Mouse (Mus musculus) neural tube, embryonic 13.5 days (tissue): ENCODE results near the gene Pacsin1. TPM values are rescaled to one million over a fixed set of nuclear protein-coding genes. Genes with fewer than 3 reads are reported as not detected.

ENCODE experiments used
- ATAC-seq: fragments of 200-750 bp; cut with Nextera tagmentation; 2 replicates; pipeline ENCODE4 v1.8.0; 2017; ENCODE audit warnings: low read depth, mild to moderate bottlenecking, moderate TSS enrichment, moderate library complexity
- H3K27ac ChIP-seq: fragments of 300-500 bp; sonication (generic); replicated peaks from 2 replicates; pipeline ENCODE4 v1.5.1; 2015; ENCODE audit warnings: moderate library complexity, mild to moderate bottlenecking, inconsistent platforms
- H3K27me3 ChIP-seq: fragments of 300-500 bp; sonication (generic); 2 replicates; pipeline ENCODE4 v1.6.1; 2015; ENCODE audit warnings: mild to moderate bottlenecking, inconsistent platforms
- H3K36me3 ChIP-seq: fragments of 300-500 bp; sonication (generic); 2 replicates; pipeline ENCODE4 v1.6.1; 2015; ENCODE audit warnings: mild to moderate bottlenecking, inconsistent platforms
- H3K4me1 ChIP-seq: fragments of 300-500 bp; sonication (generic); replicated peaks from 2 replicates; pipeline ENCODE4 v1.6.1; 2015; ENCODE audit warnings: inconsistent platforms
- H3K4me2 ChIP-seq: fragments of 300-500 bp; sonication (generic); 2 replicates; pipeline ENCODE4 v1.6.1; 2015; ENCODE audit warnings: inconsistent platforms, mild to moderate bottlenecking, moderate library complexity
- H3K4me3 ChIP-seq: fragments of 300-500 bp; sonication (generic); 2 replicates; pipeline ENCODE4 v1.5.1; 2015; ENCODE audit warnings: mild to moderate bottlenecking, inconsistent platforms
- H3K9ac ChIP-seq: fragments of 300-500 bp; sonication (generic); 2 replicates; pipeline ENCODE4 v1.6.1; 2015; ENCODE audit warnings: moderate library complexity, mild to moderate bottlenecking, inconsistent platforms
- H3K9me3 ChIP-seq: fragments of 300-500 bp; sonication (generic); 2 replicates; pipeline ENCODE4 v1.6.1; 2016; ENCODE audit warnings: inconsistent platforms
- WGBS: fragments of 180-500 bp; shearing (Covaris S2); methylation state at CpG from one replicate; pipeline ENCODE4 v1.1.7; 2015; 5-methylcytosine and 5-hydroxymethylcytosine counted together
- polyA plus RNA-seq: library from polyadenylated mRNA; unstranded; fragments of >200 nt; fragmentation: Nextera tagmentation; extraction: Ambion mirVana; gene quantifications from 2 replicates; pipeline ENCODE4 v1.2.1, GENCODE M21; 2015

Gene Pacsin1
- polyA plus RNA-seq, 1 experiment from 2014 or later = 29.6 TPM

DNA sequence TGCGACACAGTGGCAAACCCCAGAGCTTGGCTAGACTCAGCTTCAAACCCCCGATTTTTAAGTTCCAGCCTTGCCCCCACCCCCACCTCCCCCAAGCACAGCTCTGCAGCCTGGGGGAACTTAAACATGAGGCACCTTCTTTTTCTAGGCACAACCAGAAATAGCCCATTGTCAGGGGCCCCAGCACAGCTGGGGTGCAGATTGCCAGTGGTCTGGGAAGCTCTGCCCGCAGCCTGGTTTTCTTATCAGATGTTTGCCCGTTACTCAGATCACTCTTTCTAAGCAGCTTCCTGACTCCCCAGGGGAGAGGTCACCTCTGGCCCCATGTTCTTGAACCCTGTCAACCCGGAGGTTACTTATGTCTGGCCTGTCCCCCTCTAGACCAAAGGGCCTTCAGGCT is 1.1 kb downstream of the Pacsin1 start:
- peak overlapping the region; percentile 83 for H3K9ac ChIP-seq
- peaks cover 28% of the 10 kb centered on the region for H3K4me1 ChIP-seq
- no peaks in the 10 kb centered on the region for H3K36me3 ChIP-seq
- no peaks in the 10 kb centered on the region for H3K9me3 ChIP-seq
- ATAC-seq = no peak
- peaks cover 26% of the 10 kb centered on the region for H3K27me3 ChIP-seq
- H3K4me2 ChIP-seq = peak overlapping the region; percentile 72
- H3K27ac ChIP-seq = no peak overlapping the region
- 24% methylated on average over 5 of the region's 5 CpGs for WGBS
- H3K4me3 ChIP-seq = peak overlapping the region; percentile 60

DNA sequence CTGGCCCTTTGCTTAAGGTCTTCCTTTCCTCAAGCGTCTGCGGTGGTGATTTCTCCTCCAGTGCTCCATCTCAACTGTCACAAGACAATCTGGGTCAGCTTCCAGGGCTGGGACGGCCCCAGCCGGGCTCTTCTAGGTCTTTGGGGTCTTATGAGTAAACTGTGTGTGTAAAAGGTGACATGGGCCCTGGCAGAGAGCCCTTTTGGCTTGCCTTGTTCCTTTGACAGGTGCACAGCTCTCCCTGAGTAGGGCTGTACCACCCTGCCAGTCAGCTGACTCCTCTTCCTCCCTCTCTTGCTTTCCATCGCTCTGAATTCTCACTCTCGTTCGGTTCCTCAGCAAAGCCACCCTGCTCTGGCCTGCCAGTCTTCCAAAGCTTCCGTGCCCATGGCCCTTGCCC is 1.8 kb downstream of the Pacsin1 start:
- Histone ChIP-seq H3K36me3 (no peaks in the 10 kb centered on the region), H3K27ac (no peak overlapping the region), H3K4me3 (no peak overlapping the region), H3K9ac (0 out of 2 replicates have a peak overlapping the region, but pooled peaks have one; percentile 26), H3K9me3 (no peaks in the 10 kb centered on the region), H3K4me2 (0 out of 2 replicates have a peak overlapping the region, but pooled peaks have one; percentile 72), H3K27me3 (peaks cover 26% of the 10 kb centered on the region), H3K4me1 (peaks cover 28% of the 10 kb centered on the region)
- ATAC-seq = no peak
- WGBS = 74% methylated on average over 8 of the region's 8 CpGs

DNA sequence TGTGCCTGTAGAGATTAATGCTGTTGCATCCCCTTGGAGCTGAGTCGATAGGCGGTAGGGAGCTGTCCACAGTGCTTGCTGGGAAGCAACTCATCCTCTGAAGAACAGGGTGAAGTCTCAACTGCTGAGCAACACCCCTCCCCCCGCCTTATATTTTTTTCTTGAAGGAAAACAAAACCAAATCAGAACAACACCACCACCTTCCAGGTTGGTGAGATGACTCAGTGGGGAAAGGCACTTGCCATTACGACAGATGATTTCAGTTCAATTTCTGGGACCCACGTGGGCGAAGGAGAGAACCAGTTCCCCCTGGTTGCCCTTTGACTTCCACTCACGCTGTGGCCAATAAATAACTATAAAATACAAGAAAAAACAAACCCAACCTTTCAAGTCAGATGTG is 3.5 kb downstream of the Pacsin1 start:
- no peaks in the 10 kb centered on the region for H3K36me3 ChIP-seq
- H3K9me3 ChIP-seq = no peaks in the 10 kb centered on the region
- WGBS = 71% methylated on average over 7 of the region's 7 CpGs
- no peak overlapping the region for H3K9ac ChIP-seq
- H3K27ac ChIP-seq = no peak overlapping the region
- no peak overlapping the region for H3K4me2 ChIP-seq
- H3K4me1 ChIP-seq = peaks cover 28% of the 10 kb centered on the region
- peaks cover 26% of the 10 kb centered on the region for H3K27me3 ChIP-seq
- no peak overlapping the region for H3K4me3 ChIP-seq
- ATAC-seq = no peak

DNA sequence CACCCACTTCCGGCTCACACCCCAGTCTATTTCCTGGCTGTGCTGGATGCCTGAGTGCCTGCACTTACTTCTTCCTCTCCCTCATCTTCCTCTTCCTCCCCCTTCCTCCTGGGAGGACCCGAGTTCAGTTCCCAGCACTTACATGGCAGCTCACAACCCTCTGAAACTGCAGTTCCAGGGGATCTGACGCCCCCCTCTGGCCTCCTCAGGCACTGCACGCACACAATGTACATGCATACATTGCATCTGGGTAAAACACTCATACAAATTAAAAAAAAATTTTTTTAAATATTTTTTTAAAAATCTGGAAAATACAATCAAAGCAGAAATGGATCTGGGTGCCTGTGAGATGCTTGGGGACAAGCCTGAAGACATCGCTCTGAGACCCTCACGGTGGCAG is 16.4 kb downstream of the Pacsin1 start:
- Histone ChIP-seq H3K9ac (no peak overlapping the region), H3K27me3 (no peaks in the 10 kb centered on the region), H3K4me2 (no peak overlapping the region), H3K36me3 (no peaks in the 10 kb centered on the region), H3K4me1 (peaks cover 3% of the 10 kb centered on the region), H3K27ac (no peak overlapping the region), H3K4me3 (no peak overlapping the region), H3K9me3 (no peaks in the 10 kb centered on the region)
- 86% methylated on average over 6 of the region's 6 CpGs for WGBS
- no peak for ATAC-seq

DNA sequence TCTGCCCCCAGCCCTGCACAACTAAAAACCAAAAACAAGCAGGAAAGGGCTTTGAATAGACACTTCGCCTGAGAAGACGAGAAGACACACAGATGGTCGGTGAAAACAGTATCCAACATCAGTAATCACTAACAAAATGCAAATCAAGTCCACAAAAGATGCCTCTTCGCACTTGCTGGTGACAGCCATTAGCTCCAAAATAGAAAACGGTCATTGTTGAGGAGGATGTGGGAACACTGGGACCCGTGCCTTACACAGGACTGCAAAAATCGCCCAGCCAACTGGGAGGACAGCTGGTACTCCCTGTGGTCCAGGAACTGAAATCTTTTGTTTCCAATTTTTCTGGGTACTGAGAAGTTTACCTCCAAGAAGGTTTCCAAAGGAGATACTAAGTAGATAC is 18.6 kb downstream of the Pacsin1 start:
- Histone ChIP-seq H3K4me3 (no peak overlapping the region), H3K36me3 (no peaks in the 10 kb centered on the region), H3K4me2 (no peak overlapping the region), H3K27ac (no peak overlapping the region), H3K4me1 (peaks cover 20% of the 10 kb centered on the region), H3K27me3 (no peaks in the 10 kb centered on the region), H3K9me3 (no peaks in the 10 kb centered on the region), H3K9ac (no peak overlapping the region)
- ATAC-seq = no peak
- WGBS = 51% methylated on average over 7 of the region's 7 CpGs

DNA sequence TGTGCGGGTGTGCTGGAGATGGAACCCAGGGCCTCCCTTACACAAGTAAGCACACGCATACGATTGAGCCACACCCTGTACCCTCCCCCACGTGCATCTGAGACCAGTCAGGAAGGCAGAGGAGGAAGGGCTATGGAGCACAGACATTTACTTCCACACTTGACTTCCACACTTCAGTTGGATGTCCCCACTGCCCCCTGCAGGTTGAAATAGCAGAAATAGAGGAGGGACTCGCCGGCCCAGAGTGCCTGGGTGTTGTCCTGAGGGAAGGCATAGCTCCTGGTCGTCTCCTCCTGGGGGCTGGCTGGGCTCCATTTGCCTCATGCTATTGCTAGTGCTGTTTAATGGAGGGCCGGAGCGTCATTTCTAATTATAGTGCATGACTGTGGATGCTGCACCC is 20.1 kb downstream of the Pacsin1 start:
- ATAC-seq = no peak
- no peaks in the 10 kb centered on the region for H3K27me3 ChIP-seq

DNA sequence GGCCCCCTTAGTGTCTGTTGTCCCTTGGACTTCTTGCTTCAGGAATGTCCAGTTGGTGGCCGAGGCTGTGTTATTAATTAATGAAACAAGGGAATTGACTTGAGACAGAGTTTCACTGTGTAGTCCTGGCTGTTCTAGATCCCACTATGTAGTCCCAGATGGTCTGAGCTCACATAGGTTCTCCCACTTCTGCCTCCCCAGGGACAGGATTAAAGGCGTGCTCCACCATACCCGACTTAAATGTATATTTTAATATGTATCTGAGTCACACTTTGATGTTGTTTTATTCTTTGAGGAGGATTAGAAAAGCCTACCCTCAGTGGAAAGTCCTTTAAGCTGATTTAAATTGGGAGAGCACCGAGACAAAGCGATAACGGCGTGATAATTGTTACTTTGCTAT is 21.0 kb downstream of the Pacsin1 start:
- WGBS = 77% methylated on average over 7 of the region's 7 CpGs
- Histone ChIP-seq H3K9me3 (no peaks in the 10 kb centered on the region), H3K4me3 (no peak overlapping the region), H3K9ac (no peak overlapping the region), H3K36me3 (no peaks in the 10 kb centered on the region), H3K4me2 (no peak overlapping the region), H3K27me3 (no peaks in the 10 kb centered on the region), H3K4me1 (peaks cover 34% of the 10 kb centered on the region), H3K27ac (no peak overlapping the region)
- no peak for ATAC-seq

More for the DNA sequence above, 20.1 kb downstream of the Pacsin1 start:
- Histone ChIP-seq H3K36me3 (no peaks in the 10 kb centered on the region), H3K9ac (no peak overlapping the region), H3K9me3 (no peaks in the 10 kb centered on the region), H3K4me2 (no peak overlapping the region), H3K4me1 (peaks cover 34% of the 10 kb centered on the region), H3K27ac (no peak overlapping the region), H3K4me3 (no peak overlapping the region)
- WGBS = 59% methylated on average over 9 of the region's 9 CpGs

DNA sequence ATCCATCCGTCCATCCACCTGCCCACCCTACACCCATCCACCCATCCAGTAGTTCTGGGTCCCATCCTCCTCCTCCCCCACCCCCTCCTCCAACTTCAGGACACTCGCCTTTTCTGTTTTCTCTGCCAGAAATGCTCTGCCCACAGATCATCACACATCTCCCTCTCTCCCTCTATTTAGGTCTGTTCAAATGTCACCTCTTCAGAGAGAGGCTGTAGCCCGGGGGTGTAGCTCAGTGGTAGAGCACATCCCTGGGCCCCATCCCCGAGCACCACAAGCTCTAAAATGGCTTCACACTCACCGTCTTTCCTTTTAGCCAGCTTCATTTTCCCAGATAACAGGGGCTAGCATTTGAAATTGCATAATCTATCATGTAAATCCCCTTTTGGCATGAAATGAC is 22.4 kb downstream of the Pacsin1 start:
- no peaks in the 10 kb centered on the region for H3K9me3 ChIP-seq
- H3K36me3 ChIP-seq = no peaks in the 10 kb centered on the region
- H3K4me3 ChIP-seq = no peak overlapping the region
- H3K9ac ChIP-seq = no peak overlapping the region
- peaks cover 34% of the 10 kb centered on the region for H3K4me1 ChIP-seq
- WGBS = 82% methylated on average over 5 of the region's 5 CpGs
- no peak overlapping the region for H3K4me2 ChIP-seq
- H3K27ac ChIP-seq = peak overlapping the region; percentile 88
- ATAC-seq = no peak
- H3K27me3 ChIP-seq = no peaks in the 10 kb centered on the region

DNA sequence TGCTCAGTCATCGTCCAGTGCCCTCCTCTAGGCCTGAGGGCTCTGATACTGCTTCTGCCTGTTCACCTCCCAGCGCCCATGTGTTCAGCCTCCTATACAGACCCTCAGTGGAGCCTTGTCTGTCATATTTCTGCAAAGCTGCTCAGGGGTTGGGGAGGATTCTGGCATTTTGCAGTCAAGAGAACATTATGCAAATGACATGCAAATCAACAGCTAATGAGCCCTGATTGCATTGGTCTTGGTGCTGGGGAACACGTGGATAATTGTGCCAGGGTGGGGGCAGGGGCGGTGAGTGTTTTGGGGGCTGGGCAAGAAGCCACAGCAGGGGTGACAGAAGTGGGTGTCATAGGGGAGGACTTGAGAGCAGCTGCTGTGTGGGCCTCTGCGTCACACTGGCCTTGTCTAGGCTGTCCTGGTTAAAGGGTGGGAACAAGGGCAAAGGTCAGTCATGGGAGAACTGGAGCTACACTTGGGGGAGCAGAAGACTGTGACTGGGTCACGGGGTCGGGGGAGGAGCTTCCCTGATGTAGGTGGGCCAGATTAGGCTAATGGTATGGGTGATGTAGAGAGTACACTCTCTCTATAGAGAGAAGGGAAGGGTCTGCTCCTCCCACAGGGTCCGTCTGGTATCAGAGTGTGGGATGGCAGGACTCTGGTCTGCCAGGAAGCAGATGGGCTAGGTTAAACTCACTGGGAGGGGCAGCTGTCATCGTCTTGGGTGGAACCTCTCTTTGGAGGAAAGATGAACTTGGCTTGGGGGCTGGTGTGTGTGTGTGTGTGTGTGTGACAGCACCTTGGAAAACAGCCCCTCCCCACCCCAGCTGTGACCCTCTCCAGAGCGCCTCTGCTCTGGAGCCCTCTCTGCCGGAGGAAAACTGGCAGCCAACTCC is 23.9 kb downstream of the Pacsin1 start:
- Histone ChIP-seq H3K4me1 (peaks cover 34% of the 10 kb centered on the region), H3K9me3 (no peaks in the 10 kb centered on the region), H3K4me3 (no peak overlapping the region), H3K36me3 (no peaks in the 10 kb centered on the region), H3K27me3 (no peaks in the 10 kb centered on the region), H3K27ac (peak overlapping the region; percentile 88), H3K9ac (0 out of 2 replicates have a peak overlapping the region, but pooled peaks have one; percentile 12), H3K4me2 (no peak overlapping the region)
- WGBS = 20% methylated on average over 11 of the region's 11 CpGs
- peak; percentile 83 for ATAC-seq

DNA sequence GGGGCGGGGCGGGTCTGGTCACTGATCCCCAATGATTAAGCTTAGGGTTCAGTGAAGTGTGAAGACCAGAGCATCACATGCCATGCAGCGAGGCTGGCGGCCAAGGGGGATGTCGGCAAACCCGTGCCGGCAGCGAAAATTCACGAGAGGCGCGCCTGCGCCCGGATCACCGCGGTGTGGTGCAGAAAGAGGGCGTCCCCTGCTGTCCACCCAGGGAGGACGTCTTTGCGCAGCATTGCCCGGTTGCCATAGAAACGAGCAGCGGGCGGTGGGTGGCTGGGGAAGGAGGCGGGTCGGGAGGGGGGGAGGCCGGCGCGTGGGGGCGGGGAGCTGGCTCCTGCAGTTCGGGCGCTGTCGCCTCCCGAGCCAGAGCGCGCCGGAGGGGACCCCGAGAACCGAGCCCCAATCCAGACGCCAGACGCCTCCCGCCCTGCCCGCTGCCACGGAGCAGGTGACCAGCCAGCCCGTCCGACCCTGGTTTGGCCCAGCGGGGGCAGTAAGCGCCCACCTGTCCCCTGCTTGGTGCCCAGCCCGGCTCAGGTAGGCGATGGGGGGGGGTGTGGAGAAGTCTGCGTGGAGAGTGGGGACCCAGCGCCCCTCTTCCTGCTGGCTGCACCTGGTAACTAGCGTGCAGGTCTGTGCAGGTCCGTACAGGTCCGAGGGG is 29.7 kb downstream of the Pacsin1 start:
- Histone ChIP-seq H3K36me3 (no peaks in the 10 kb centered on the region), H3K9me3 (no peaks in the 10 kb centered on the region), H3K4me2 (peak overlapping the region; percentile 97), H3K27ac (peak overlapping the region; percentile 49), H3K27me3 (peaks cover 7% of the 10 kb centered on the region; the same call in 1 of the 2 replicates), H3K4me1 (peaks cover 34% of the 10 kb centered on the region), H3K9ac (peak overlapping the region; percentile 89), H3K4me3 (peak overlapping the region; percentile 56)
- ATAC-seq = peak; percentile 52
- WGBS = under 1% methylated on average over 41 of the region's 53 CpGs

DNA sequence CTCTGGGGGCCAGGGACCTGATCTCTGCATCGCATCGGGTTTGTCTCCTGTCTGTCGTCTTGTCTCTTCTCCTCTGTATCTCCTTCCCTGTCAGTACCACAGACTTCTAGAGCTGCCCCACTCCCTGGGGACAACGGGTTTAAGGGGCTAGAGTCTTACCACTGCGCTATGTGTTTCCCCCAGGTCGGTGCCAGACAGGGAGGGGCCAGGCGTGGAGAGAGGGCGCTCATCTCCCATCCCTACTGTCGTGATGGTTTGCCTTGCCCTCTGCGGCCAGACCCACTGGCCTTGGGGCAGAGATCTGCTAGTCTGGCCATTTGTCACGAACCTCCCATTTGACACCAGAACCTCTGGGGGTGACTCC is 30.2 kb downstream of the Pacsin1 start:
- H3K36me3 ChIP-seq = no peaks in the 10 kb centered on the region
- WGBS = 1% methylated on average over 11 of the region's 11 CpGs
- H3K4me1 ChIP-seq = peaks cover 31% of the 10 kb centered on the region
- H3K27ac ChIP-seq = peak overlapping the region; percentile 49; the same call in 1 of the 2 replicates
- H3K9me3 ChIP-seq = no peaks in the 10 kb centered on the region
- ATAC-seq = peak; percentile 41
- H3K4me2 ChIP-seq = peak overlapping the region; percentile 97
- peak overlapping the region; percentile 56 for H3K4me3 ChIP-seq
- H3K27me3 ChIP-seq = peaks cover 7% of the 10 kb centered on the region; the same call in 1 of the 2 replicates
- peak overlapping the region; percentile 89 for H3K9ac ChIP-seq

DNA sequence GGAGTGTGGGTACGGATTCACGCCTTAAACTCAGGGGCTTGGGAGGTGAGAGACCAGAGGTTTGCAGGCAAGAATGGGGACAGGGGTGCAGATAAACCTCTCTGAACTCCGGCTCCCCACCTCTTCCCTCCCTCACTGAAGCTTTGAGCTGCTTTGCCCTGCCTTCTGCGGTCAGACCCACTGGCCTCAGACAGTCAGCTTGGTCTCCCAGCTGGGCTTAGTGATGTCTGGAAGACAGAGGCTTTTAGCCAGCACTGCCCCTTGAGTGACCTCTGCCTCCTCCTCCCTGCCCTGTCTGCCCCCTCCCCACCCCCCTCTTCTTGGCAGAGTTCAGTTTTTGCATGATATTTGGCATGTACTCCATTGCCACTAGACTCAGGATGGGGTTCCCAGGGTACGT is 31.1 kb downstream of the Pacsin1 start:
- ATAC-seq = no peak

More for the DNA sequence above, 31.1 kb downstream of the Pacsin1 start:
- peak overlapping the region; percentile 97 for H3K4me2 ChIP-seq
- H3K27me3 ChIP-seq = peaks cover 7% of the 10 kb centered on the region; the same call in 1 of the 2 replicates
- no peak overlapping the region for H3K27ac ChIP-seq
- H3K9ac ChIP-seq = peak overlapping the region; percentile 89
- peaks cover 31% of the 10 kb centered on the region for H3K4me1 ChIP-seq
- peak overlapping the region; percentile 56; the same call in 1 of the 2 replicates for H3K4me3 ChIP-seq
- WGBS = 44% methylated on average over 5 of the region's 5 CpGs
- H3K9me3 ChIP-seq = no peaks in the 10 kb centered on the region
- no peaks in the 10 kb centered on the region for H3K36me3 ChIP-seq
